Mouse (Mus musculus): ENCODE results near the gene Olfr1510. TPM values are rescaled to one million over a fixed set of nuclear protein-coding genes. Genes with fewer than 3 reads are reported as not detected.
"Not testable (repeated sequence)": the region's sequence is repeated elsewhere in the genome, so short reads cannot be mapped to it uniquely, and the experiment has no call there.

Gene Olfr1510
- polyA plus RNA-seq (2014; fragmentation: Nextera tagmentation; extraction: Ambion mirVana): not detected in 2 replicates

DNA sequence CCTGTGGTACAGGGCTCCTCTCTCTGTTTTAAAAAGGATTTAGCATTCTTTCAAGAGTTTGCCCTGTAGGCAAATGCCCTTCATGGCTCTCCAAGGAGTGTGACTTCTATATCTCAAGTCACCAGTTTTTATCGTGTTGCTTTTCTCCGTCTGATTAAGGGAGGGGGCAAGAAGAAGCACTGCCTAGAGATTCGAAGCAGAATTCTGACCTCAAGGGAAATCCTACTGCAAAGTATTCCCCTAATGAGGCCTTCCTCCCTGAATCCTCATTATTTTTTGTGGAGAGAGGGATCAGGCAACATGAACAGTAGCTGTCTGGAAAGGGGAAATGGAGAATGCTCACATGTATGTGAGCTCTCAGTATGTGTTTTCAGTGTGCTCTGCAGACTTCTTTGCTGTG, at the start of gene Olfr1510:
Gene Olfr1510, minus strand, starts transcription at position 101 of the 400 bp plus-strand sequence.
- Histone ChIP-seq H3K27me3 (replicated peaks; ENCODE audit: control insufficient read depth, insufficient read depth, low read length) (no peaks in the 10 kb centered on the region), H3K4me2 (ENCODE audit: low read length) (no peak within 1 kb of the TSS), H3K4me1 (replicated peaks; ENCODE audit: control insufficient read depth, insufficient read depth, low read length) (no peaks in the 10 kb centered on the region), H3K27ac (ENCODE audit: low read depth) (no peak within 1 kb of the TSS), H3K9ac (ENCODE audit: low read length) (no peak within 1 kb of the TSS), H3K4me3 (ENCODE audit: low read depth, low read length) (no peak within 1 kb of the TSS), H3K36me3 (ENCODE audit: control insufficient read depth, insufficient read depth, low read length) (no peaks in the 10 kb centered on the region), H3K9me3 (ENCODE audit: control insufficient read depth, low read length) (no peaks in the 10 kb centered on the region)
- ATAC-seq (replicated peaks; ENCODE audit: low FRiP score, low TSS enrichment, low read depth) (no peak), DNase-seq (ENCODE audit: low spot score) (no peak)
- 90% methylated on average over 3 of the region's 3 CpGs for WGBS

DNA sequence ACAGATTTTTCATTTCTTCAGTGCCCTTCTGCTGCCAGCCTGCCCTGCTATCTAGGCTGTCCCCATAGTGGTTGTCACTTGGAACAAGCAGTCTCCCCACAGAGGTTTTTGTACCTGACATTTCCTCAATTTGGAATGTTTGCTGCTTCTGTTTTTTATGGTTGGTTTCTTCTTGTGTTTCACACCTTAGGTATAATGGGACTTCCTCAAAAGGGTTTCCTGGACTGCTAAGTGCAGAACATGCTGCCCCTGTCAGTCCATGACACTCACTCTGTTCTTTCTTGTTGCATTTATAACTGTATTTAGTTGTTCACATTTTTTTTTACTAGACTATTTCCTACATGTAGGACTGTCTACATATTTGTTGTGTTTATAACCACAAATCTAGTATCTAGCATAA, 47.8 kb upstream of the Olfr1510 start:
- Histone ChIP-seq H3K9ac (ENCODE audit: low read length) (no peak overlapping the region), H3K36me3 (ENCODE audit: control insufficient read depth, insufficient read depth, low read length) (no peaks in the 10 kb centered on the region), H3K4me1 (replicated peaks; ENCODE audit: control insufficient read depth, insufficient read depth, low read length) (no peaks in the 10 kb centered on the region), H3K27me3 (replicated peaks; ENCODE audit: control insufficient read depth, insufficient read depth, low read length) (no peaks in the 10 kb centered on the region), H3K4me3 (ENCODE audit: low read depth, low read length) (no peak overlapping the region), H3K27ac (ENCODE audit: low read depth) (no peak overlapping the region), H3K4me2 (ENCODE audit: low read length) (no peak overlapping the region), H3K9me3 (ENCODE audit: control insufficient read depth, low read length) (no peaks in the 10 kb centered on the region)
- DNase-seq (ENCODE audit: low spot score) (no peak), ATAC-seq (replicated peaks; ENCODE audit: low FRiP score, low TSS enrichment, low read depth) (no peak)

DNA sequence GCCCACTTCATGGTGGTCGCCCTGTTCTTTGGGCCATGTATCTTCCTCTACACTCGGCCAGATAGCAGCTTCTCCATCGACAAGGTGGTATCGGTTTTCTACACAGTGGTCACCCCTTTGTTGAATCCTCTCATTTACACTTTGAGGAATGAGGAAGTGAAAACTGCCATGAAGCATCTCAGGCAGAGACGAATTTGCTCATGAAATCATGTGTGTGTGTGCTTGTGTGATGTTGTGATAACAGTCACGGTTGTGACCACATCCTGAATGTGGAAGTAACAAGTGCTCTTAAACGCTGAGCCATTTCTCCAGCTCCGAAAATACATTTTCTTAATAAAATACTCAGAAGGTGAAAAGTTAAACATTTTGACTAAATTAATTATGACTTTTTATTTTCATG, 37.0 kb upstream of the Olfr1510 start:
- DNase-seq (ENCODE audit: low spot score) (no peak), ATAC-seq (replicated peaks; ENCODE audit: low FRiP score, low TSS enrichment, low read depth) (no peak)
- Histone ChIP-seq H3K36me3 (ENCODE audit: control insufficient read depth, insufficient read depth, low read length) (no peaks in the 10 kb centered on the region), H3K9me3 (ENCODE audit: control insufficient read depth, low read length) (0 out of 2 replicates have a peak, but pooled peaks cover under 1% of the 10 kb centered on the region), H3K4me2 (ENCODE audit: low read length) (no peak overlapping the region), H3K27me3 (replicated peaks; ENCODE audit: control insufficient read depth, insufficient read depth, low read length) (no peaks in the 10 kb centered on the region), H3K9ac (ENCODE audit: low read length) (no peak overlapping the region), H3K4me1 (replicated peaks; ENCODE audit: control insufficient read depth, insufficient read depth, low read length) (no peaks in the 10 kb centered on the region), H3K27ac (ENCODE audit: low read depth) (no peak overlapping the region), H3K4me3 (ENCODE audit: low read depth, low read length) (no peak overlapping the region)
- 90% methylated on average over 8 of the region's 8 CpGs for WGBS

DNA sequence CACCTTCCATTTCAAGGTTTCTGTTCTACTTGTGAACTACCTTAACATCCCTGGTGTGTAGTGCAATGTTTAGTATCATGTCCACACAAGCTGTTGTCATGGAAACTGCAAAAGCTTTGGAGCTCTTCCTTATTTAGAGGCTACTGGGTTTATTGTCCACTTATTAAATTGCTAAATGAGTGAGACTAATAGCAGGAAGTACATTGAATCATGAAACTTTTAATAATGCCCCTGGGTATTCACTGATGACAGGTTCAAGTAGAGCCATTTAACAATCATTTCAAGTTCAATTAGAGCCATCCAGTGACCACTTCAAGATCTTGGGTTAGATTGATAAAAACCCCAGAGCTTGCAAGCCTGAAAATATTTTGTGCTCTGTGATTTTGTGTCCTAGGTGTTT, 28.5 kb upstream of the Olfr1510 start, which contains the start of gene Olfr1509:
Gene Olfr1509, plus strand, starts transcription at position 301 of the 400 bp plus-strand sequence.
- Histone ChIP-seq H3K36me3 (ENCODE audit: control insufficient read depth, insufficient read depth, low read length) (no peaks in the 10 kb centered on the region), H3K9ac (ENCODE audit: low read length) (no peak within 1 kb of the TSS), H3K27ac (ENCODE audit: low read depth) (no peak within 1 kb of the TSS), H3K9me3 (ENCODE audit: control insufficient read depth, low read length) (no peaks in the 10 kb centered on the region), H3K4me3 (ENCODE audit: low read depth, low read length) (no peak within 1 kb of the TSS), H3K4me1 (replicated peaks; ENCODE audit: control insufficient read depth, insufficient read depth, low read length) (no peaks in the 10 kb centered on the region), H3K4me2 (ENCODE audit: low read length) (no peak within 1 kb of the TSS), H3K27me3 (replicated peaks; ENCODE audit: control insufficient read depth, insufficient read depth, low read length) (no peaks in the 10 kb centered on the region)
- DNase-seq (ENCODE audit: low spot score) (no peak), ATAC-seq (replicated peaks; ENCODE audit: low FRiP score, low TSS enrichment, low read depth) (no peak)

DNA sequence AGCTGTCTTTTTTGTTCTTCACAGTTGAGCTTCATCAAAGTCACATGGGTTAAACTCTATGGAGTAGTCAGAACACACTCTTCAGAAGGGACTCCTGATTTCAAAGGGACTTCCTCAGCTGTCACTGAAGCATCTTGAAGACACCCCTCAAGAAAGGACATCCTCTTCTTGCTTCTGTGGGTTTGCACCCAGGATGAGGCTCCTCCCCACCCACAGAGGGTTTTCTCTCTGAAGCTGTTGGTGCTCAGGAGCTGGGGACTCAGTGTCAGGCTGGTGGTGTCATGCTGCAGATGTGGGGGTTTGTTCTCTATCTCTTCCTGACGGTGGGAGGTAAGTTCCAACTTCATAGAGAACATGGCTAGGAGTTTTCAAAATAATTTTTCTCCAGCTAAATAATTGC, 13.5 kb upstream of the Olfr1510 start:
- WGBS: 82% methylated on average over 1 of the region's 1 CpGs
- no peak overlapping the region for H3K27ac ChIP-seq (ENCODE audit: low read depth)
- H3K4me2 ChIP-seq (ENCODE audit: low read length): no peak overlapping the region
- H3K9me3 ChIP-seq (ENCODE audit: control insufficient read depth, low read length): no peaks in the 10 kb centered on the region
- DNase-seq (ENCODE audit: low spot score) (no peak), ATAC-seq (replicated peaks; ENCODE audit: low FRiP score, low TSS enrichment, low read depth) (no peak)
- no peak overlapping the region for H3K4me3 ChIP-seq (ENCODE audit: low read depth, low read length)
- H3K36me3 ChIP-seq (ENCODE audit: control insufficient read depth, insufficient read depth, low read length): no peaks in the 10 kb centered on the region
- H3K27me3 ChIP-seq (replicated peaks; ENCODE audit: control insufficient read depth, insufficient read depth, low read length): no peaks in the 10 kb centered on the region
- H3K9ac ChIP-seq (ENCODE audit: low read length): no peak overlapping the region
- no peaks in the 10 kb centered on the region for H3K4me1 ChIP-seq (replicated peaks; ENCODE audit: control insufficient read depth, insufficient read depth, low read length)

DNA sequence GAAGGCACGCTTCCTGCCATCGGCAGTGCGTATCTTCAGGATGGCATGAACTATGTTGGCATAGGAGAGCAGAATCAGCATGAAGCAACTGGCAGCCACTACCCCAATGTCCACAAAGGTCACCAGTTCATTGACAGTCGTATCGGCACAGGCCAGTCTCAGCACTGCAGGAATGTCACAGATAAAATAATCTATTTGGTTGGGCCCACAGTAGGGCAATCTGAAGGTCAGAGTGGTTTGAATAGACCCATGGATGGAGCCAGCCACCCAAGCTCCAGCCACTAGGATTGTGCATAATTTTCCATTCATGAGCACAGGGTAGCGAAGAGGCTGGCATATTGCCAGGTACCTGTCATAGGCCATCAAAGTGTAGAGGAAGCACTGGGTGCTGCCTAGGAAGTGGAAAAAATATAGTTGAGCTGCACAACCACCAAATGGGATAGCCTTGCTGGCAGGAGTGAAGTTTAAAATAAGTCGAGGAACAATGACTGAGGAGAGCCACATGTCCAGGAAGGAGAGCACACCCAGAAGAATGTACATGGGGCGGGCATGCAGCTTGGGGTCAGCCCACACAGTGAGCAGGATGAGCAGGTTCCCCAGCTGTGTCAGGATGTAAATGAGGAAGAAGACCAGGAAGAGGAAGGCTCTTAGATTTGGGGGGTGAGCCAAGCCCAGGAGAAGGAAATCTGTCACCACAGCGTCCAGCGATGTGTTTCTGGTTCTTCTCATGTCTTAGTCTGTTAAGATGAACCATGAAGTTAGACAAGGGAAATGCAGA, 3.8 kb downstream of the Olfr1510 start:
- ATAC-seq (replicated peaks; ENCODE audit: low FRiP score, low TSS enrichment, low read depth): not testable (repeated sequence)
- 72% methylated on average over 7 of the region's 10 CpGs for WGBS

DNA sequence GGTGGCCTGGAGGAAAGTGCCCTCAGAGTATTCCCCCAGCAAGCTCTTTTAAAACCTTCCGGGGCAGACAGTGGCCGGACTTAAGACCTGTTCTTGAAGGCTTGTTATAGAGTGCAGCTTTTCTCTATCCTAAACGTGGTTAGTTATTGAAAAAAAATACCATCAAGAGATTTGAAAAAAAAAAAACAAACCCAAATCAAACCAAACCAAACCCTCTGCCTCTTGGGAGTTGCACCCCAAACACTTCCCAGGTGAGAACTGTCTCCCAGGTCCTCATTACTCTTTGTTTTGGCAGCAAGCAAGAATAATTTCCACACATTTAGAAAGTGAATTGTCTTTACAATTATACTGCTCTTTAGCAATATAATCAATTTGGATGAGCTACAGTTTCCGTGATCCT, 16.9 kb downstream of the Olfr1510 start, which contains the start of gene Olfr1511:
Gene Olfr1511, minus strand, starts transcription at position 101 of the 400 bp plus-strand sequence.
- Histone ChIP-seq H3K4me1 (replicated peaks; ENCODE audit: control insufficient read depth, insufficient read depth, low read length) (no peaks in the 10 kb centered on the region), H3K9ac (ENCODE audit: low read length) (no peak within 1 kb of the TSS), H3K9me3 (ENCODE audit: control insufficient read depth, low read length) (no peaks in the 10 kb centered on the region), H3K4me3 (ENCODE audit: low read depth, low read length) (no peak within 1 kb of the TSS), H3K36me3 (ENCODE audit: control insufficient read depth, insufficient read depth, low read length) (no peaks in the 10 kb centered on the region), H3K4me2 (ENCODE audit: low read length) (no peak within 1 kb of the TSS), H3K27ac (ENCODE audit: low read depth) (no peak within 1 kb of the TSS), H3K27me3 (replicated peaks; ENCODE audit: control insufficient read depth, insufficient read depth, low read length) (no peaks in the 10 kb centered on the region)
- DNase-seq (ENCODE audit: low spot score) (no peak), ATAC-seq (replicated peaks; ENCODE audit: low FRiP score, low TSS enrichment, low read depth) (no peak)
- WGBS: 83% methylated on average over 4 of the region's 4 CpGs

More for the DNA sequence above, 3.8 kb downstream of the Olfr1510 start:
- not testable (repeated sequence) for H3K4me1 ChIP-seq (replicated peaks; ENCODE audit: control insufficient read depth, insufficient read depth, low read length); H3K27ac ChIP-seq (ENCODE audit: low read depth); H3K9ac ChIP-seq (ENCODE audit: low read length); DNase-seq (ENCODE audit: low spot score); H3K36me3 ChIP-seq (ENCODE audit: control insufficient read depth, insufficient read depth, low read length); H3K4me3 ChIP-seq (ENCODE audit: low read depth, low read length); H3K9me3 ChIP-seq (ENCODE audit: control insufficient read depth, low read length); H3K27me3 ChIP-seq (replicated peaks; ENCODE audit: control insufficient read depth, insufficient read depth, low read length); H3K4me2 ChIP-seq (ENCODE audit: low read length)

DNA sequence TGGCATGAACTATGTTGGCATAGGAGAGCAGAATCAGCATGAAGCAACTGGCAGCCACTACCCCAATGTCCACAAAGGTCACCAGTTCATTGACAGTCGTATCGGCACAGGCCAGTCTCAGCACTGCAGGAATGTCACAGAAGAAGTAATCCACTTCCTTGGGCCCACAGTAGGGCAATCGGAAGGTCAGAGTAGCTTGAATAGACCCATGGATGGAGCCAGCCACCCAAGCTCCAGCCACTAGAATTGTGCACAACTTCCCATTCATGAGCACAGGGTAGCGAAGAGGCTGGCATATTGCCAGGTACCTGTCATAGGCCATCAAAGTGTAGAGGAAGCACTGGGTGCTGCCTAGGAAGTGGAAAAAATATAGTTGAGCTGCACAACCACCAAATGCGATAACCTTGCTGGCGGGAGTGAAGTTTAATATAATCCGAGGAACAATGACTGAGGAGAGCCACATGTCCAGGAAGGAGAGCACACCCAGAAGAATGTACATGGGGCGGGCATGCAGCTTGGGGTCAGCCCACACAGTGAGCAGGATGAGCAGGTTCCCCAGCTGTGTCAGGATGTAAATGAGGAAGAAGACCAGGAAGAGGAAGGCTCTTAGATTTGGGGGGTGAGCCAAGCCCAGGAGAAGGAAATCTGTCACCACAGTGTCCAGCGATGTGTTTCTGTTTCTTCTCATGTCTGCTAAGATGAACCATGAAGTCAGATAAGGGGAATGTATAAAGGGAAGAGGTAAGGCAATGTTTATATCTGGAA, 23.9 kb downstream of the Olfr1510 start:
- H3K4me1 ChIP-seq (replicated peaks; ENCODE audit: control insufficient read depth, insufficient read depth, low read length); H3K27me3 ChIP-seq (replicated peaks; ENCODE audit: control insufficient read depth, insufficient read depth, low read length); H3K27ac ChIP-seq (ENCODE audit: low read depth); H3K36me3 ChIP-seq (ENCODE audit: control insufficient read depth, insufficient read depth, low read length); H3K9ac ChIP-seq (ENCODE audit: low read length); H3K4me3 ChIP-seq (ENCODE audit: low read depth, low read length); H3K4me2 ChIP-seq (ENCODE audit: low read length); ATAC-seq (replicated peaks; ENCODE audit: low FRiP score, low TSS enrichment, low read depth); H3K9me3 ChIP-seq (ENCODE audit: control insufficient read depth, low read length): not testable (repeated sequence)
- WGBS: 74% methylated on average over 9 of the region's 9 CpGs
- peak; percentile 28 for DNase-seq (ENCODE audit: low spot score)

Data from intestine, embryonic 14.5 days (tissue).